Mouse (Mus musculus) megakaryocyte progenitor cell, adult 5-6 weeks (primary cell): ENCODE measurements at regions not wholly inside any gene's neighbourhood (a gene's known extent, or its start where the extent isn't known, plus 50 kb on each side); places are given as distances from the start of the nearest gene placed in this dataset.

ENCODE experiments used
- ATAC-seq: replicated peaks from 2 replicates; pipeline ENCODE4 v1.8.0; 2016; ENCODE audit warnings: mild to moderate bottlenecking, moderate TSS enrichment, inconsistent platforms; ENCODE audit not compliant: poor library complexity

GRCm38 (mm10) chr12:10016710-10017581 lies 352.8 kb upstream of the Nt5c1b start:
- no peak for ATAC-seq

DNA sequence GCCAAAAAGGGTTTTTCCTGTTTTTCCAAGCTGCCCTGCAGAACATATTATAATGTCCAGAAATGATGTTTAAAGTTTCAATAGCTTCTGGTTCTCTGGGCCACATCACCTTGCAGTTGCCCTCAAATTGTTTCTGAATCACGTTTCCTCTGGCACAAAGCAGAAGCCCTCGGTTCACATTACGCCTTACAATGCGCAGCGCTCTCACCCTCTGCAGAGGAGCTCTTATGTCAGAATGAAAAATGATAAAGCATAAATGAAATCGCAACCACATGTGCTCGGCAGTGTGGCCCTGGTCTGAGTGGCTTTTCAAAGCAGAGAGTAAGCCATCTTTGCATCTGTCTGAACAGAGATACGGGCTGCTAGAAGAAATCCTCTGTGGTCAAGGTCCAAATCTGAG lies 334.3 kb upstream of the Nt5c1b start:
- ATAC-seq, result no peak

GRCm38 (mm10) chr12:10062006-10062514 lies 307.7 kb upstream of the Nt5c1b start:
- ATAC-seq, result no peak

DNA sequence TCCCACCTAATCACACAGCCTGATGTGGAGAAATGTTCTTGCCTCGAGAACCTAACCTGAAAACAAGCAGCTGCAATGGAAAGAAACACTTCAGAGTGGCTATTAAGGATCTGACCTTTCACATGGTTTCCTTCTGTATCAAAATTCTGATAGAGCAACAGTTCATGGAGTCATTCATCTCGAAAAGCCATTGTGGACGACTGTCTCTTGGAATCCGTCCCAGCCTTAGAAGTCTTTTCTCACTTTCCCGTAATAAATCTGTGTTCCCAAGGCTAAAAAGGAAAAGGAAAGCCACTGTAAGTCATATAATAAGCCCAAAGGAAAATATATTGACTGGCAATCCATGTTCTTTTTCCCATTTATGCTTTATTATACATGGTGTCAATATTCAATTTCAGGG lies 291.4 kb upstream of the Nt5c1b start:
- no peak for ATAC-seq

DNA sequence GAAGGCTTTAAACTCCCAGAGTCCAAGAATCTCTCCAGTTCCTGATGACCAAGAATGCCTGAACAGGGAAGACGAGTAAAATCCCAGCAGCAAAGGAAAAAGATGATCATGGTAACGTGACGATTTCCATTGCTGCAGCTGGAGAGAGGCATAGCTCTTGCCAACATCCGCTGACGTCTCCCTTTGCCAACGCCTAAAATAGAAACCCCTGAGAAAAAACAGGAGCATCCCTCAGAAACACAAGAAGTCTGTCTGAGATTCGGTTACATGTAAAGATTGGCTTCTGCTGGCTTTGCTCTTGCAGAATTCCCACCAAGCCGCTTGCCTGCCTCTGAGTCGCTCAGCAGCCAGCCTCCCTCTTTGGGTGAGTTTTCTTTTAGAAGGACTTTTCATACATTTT lies 290.3 kb upstream of the Nt5c1b start:
- no peak for ATAC-seq

- ATAC-seq, result no peak
Measured at GRCm38 (mm10) chr12:10112874-10113453, 256.8 kb upstream of the Nt5c1b start.

GRCm38 (mm10) chr12:10122102-10122501 lies 247.7 kb upstream of the Nt5c1b start:
- ATAC-seq, result no peak

DNA sequence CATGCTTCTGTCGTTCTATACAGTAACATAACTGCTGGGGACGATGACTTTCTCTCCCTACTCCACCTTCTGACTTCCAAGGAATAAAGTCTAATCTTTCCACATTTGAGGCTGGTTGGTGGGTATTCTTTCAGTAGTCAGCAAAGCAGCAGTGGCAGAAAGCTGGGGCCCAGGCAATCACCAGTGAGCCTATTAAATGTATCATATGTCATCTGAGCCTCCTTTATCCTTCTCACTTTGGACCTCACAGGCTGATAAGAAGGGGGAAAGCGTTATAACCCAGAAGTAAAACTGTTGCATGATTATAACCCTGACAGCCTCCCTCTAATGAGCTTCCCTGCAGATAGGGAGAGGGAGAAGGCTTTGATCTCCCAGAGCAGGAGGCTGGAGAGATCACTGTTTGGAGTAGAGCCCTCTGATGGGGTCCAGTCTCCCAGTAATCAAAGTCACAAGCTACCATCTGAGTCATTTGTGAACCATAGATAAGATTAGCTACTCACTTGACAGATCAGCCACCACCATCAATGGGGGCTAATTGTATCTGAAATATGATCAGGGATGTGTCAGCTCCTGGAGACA lies 241.7 kb upstream of the Nt5c1b start:
- no peak for ATAC-seq

GRCm38 (mm10) chr12:10134141-10134540 lies 235.6 kb upstream of the Nt5c1b start:
- no peak for ATAC-seq

DNA sequence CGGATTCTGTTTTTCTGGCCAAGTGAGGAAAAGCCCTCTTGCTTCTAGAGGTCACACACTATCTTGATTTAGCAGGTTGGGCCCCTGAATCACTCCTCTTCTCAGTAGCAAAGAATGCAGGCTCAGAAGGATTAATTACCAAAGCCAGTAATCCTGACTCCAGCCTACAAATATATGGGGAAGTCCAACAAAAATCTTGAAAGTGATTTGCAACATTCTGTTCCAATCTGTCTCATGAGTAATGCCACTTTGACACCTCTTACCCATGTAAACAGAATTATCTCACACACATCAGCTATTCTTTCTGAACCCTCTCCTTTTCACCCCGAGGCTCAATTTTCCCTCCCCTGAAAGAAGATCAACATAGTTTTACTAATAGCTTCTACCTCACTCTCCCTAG lies 233.9 kb upstream of the Nt5c1b start:
- no peak for ATAC-seq

GRCm38 (mm10) chr12:10140131-10140530 lies 229.6 kb upstream of the Nt5c1b start:
- no peak for ATAC-seq

- no peak for ATAC-seq
Measured at GRCm38 (mm10) chr12:10160837-10161236, 208.9 kb upstream of the Nt5c1b start.

DNA sequence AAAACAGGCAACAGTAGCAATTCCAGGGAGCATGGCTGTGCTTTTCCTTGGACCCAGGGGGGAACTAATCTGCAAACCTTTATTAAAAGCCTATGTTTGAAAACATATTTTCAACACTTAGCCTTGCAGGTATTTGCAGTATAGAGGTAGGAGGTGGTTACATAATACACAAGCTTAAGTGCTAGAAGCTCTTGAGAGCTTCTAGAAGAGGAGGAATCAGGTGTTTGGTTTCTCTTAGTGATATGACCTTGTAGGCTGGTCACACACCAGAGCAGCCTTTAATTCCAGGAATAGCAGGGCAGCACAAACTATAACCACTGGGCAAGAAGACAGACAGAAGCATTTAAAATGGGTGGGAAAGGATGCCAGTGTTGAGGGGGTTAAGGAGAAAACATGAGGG lies 201.7 kb upstream of the Nt5c1b start:
- ATAC-seq, result no peak

- ATAC-seq, result no peak
Measured at GRCm38 (mm10) chr12:10168581-10168980, 201.2 kb upstream of the Nt5c1b start.

DNA sequence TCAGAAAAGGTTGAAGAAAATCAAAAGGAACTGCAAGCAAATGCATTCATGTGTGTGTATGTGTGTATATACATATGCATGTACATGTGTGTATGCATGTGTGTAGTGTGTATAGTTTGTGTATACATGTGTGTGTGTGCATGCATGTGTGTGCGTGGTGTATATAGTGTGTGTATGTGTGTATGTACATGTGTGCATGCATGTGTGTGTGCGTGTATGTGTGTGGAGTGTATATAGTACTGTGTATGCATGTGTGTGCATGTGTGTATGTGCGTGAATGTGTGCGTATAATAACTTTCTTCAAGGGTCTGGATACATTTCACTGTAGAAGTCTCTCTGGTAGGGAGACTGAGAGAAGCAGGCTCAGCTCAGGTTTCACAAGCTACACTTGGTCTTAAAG lies 191.1 kb upstream of the Nt5c1b start:
- no peak for ATAC-seq

DNA sequence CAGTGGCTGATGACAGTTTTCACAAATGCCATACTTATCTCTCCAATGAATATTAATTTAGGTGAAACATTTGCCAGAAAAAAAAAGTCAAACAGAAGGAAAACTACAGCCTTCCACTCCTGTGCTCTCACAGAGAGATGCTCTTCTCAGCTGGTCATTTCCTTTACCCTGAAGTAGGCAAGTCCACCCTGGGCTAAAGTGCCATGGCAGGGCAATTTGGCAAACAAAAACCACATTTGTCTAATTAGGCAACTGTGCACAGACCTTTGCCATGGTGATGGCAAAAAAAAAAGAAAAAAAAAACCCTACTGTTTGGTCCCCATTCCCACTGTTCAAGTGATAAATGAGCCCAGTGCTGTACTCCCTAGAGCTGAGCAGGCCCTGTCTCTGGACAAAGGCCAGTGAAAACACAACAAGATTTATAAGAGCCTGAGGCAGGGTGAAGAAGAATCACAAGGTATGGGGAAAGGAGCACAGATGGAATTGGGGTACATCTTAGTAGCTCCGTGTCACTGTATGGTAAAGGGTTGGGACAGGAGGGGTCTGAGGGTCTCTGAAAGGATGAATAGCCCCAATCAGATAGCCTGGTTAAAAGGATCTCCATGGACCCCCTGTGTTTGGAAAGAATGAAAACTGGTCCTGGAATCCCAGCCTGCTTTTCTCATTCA lies 190.5 kb upstream of the Nt5c1b start:
- ATAC-seq, result no peak

- no peak for ATAC-seq
Measured at GRCm38 (mm10) chr12:10179815-10180468, 189.8 kb upstream of the Nt5c1b start.

DNA sequence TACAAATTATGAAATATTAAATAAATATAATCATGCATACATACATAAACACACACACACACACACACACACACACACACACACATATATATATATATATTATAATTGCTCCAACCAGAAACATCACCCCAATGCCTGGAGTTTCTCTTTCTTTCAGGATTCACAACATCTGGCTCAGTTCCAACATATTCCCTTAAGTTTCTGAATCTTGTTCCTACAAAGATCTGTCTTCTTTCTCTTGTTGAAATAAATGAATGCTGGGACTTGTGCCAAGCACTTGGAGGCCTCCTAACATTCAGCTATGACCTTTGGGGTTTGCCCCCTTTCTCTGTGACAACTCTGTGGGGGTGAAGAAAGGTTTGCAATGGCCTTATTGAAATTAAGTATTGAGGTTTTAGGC lies 187.2 kb upstream of the Nt5c1b start:
- ATAC-seq, result no peak

- ATAC-seq, result no peak
Measured at GRCm38 (mm10) chr12:10186576-10186975, 183.2 kb upstream of the Nt5c1b start.

GRCm38 (mm10) chr12:10189746-10190145 lies 180.0 kb upstream of the Nt5c1b start:
- no peak for ATAC-seq

- ATAC-seq, result no peak
Measured at GRCm38 (mm10) chr12:10197906-10198460, 171.8 kb upstream of the Nt5c1b start.
